In genomic region chr3:17319213-17319612, GRCm38 (mm10) we compare ENCODE assay signal across 9 mouse cellular contexts.
DNase-seq lines count a peak whose midpoint lies in the region; ATAC-seq lines count a peak whose summit lies in the region.
"Had no signal": no experiment of that assay in that cellular context is flagged by ENCODE, and none has a peak within 500 bp of the region (broad histone marks: within the 10 kb centered on the region; RNA-seq: fewer than 3 reads in every experiment).

No protein-coding gene starts in this region.

- peak overlapping the region; percentile 43 for H3K4me2 ChIP-seq in heart, embryonic 14.5 days (ENCODE audit: low read length)

- no peaks in the 10 kb centered on the region for H3K36me3 ChIP-seq in heart, embryonic 14.5 days (ENCODE audit: control insufficient read depth, insufficient read depth, low read length)

- WGBS in heart, embryonic 14.5 days: 3% methylated on average over 9 of the region's 9 CpGs

- no peak overlapping the region for H3K27ac ChIP-seq in heart, embryonic 14.5 days (replicated peaks in 1 of 2; ENCODE audit: control insufficient read depth in 1 of 2, insufficient read depth in 1 of 2, low read depth in 2 of 2, low read length in 2 of 2)

- H3K4me1 ChIP-seq in heart, embryonic 14.5 days (ENCODE audit: control insufficient read depth in 2 of 2, insufficient read depth in 2 of 2, low read length in 2 of 2): peaks cover 0 to 4% of the 10 kb centered on the region in 2 experiments; a peak in 2 of 4 replicates

- no peak overlapping the region for H3K4me3 ChIP-seq in heart, embryonic 14.5 days (ENCODE audit: control insufficient read depth in 1 of 2, insufficient read depth in 1 of 2, low read depth in 1 of 2, low read length in 2 of 2)

- no peak overlapping the region for H3K9ac ChIP-seq in heart, embryonic 14.5 days (ENCODE audit: low read length)

- 0 out of 2 replicates have a peak, but pooled peaks have one; percentile 31 for ATAC-seq in heart, embryonic 14.5 days (ENCODE audit: insufficient number of reproducible peaks, insufficient read depth, low FRiP score, low read depth)

- DNase-seq in heart, adult 18-20 months: peak; percentile 17 to 46
- DNase-seq in heart, adult 8-10 months (ENCODE audit: low spot score): no peak
- DNase-seq in brain, adult 2 months (ENCODE audit: low read depth, low spot score): peak; percentile 66
- peak; percentile 66 for DNase-seq in mesoderm, embryonic 11.5 days (ENCODE audit: low read depth, low spot score)
- no peak for DNase-seq in gastrocnemius, adult 18-20 months (ENCODE audit: low spot score)
- no peak for DNase-seq in urinary bladder, postnatal 25 days (ENCODE audit: low spot score)
- DNase-seq in layer of hippocampus, postnatal 36 days: no peak

- H3K27me3 ChIP-seq in heart, embryonic 14.5 days (ENCODE audit: control insufficient read depth, insufficient read depth, low read length): no peaks in the 10 kb centered on the region
- H3K27me3 ChIP-seq: CH12.LX had no signal

- no peaks in the 10 kb centered on the region for H3K9me3 ChIP-seq in heart, embryonic 14.5 days (ENCODE audit: control insufficient read depth, low read length)

Comparison
In these comparisons a context has a peak if more than half of its experiments do, and no peak if none do; other contexts are left out.
1. DNase-seq: peak in heart, adult 18-20 months (2 of 2), brain, adult 2 months (single experiment) and mesoderm, embryonic 11.5 days (single experiment); none in heart, adult 8-10 months (single experiment), gastrocnemius, adult 18-20 months (single experiment), urinary bladder, postnatal 25 days (single experiment) and layer of hippocampus, postnatal 36 days (0 of 2).